Mouse (Mus musculus) small intestine, adult 2 months (tissue): ENCODE data around the gene Trim2.

Experiments used
- CTCF ChIP-seq: fragments of 200-500 bp; IDR thresholded peaks from 2 replicates; pipeline ENCODE4 v1.5.1; 2012; ENCODE audit warnings: low read depth, mild to moderate bottlenecking, control low read depth, inconsistent platforms, low read length, moderate library complexity, mixed read lengths; ENCODE audit not compliant: insufficient replicate concordance, insufficient read length; ENCODE audit errors: extremely low read depth
- POLR2A ChIP-seq: fragments of 200-500 bp; IDR thresholded peaks from 2 replicates; pipeline ENCODE4 v1.6.1; 2012; ENCODE audit warnings: low read depth, mild to moderate bottlenecking, control low read depth, inconsistent platforms, low read length, moderate library complexity

DNA sequence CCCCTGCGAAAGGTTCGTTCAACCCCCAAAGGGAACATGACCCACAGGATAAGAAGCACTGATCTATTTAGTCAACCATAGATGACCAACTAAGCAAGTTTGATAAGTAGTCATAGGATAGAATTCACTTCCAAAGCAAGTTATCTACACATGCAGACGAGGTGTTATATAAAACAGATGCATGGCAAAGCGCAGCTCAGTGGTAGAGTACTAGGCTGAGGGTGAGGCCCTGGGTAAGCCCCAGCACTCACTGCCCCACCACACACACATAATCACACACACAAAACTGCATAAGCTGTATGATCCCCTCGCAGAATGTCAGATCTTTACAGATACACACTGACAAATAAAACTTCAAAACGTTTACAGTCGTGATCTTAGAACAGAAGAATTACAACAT is 170.2 kb downstream of the Trim2 start:
- TF ChIP-seq POLR2A (no peak), CTCF (no peak)
